Mouse (Mus musculus) embryonic fibroblast, embryonic 13.5 days (primary cell): ENCODE data around the gene Hmga1b.

Experiments
- CTCF ChIP-seq: IDR thresholded peaks from 2 replicates; pipeline ENCODE4 v1.5.1; 2011; ENCODE audit warnings: mild to moderate bottlenecking, control low read depth, low read length, moderate library complexity, borderline replicate concordance; ENCODE audit not compliant: insufficient read depth
- POLR2A ChIP-seq: IDR thresholded peaks from 2 replicates; pipeline ENCODE4 v1.6.1; 2011; ENCODE audit warnings: low read depth, mild to moderate bottlenecking, control low read depth, low read length, moderate library complexity

DNA sequence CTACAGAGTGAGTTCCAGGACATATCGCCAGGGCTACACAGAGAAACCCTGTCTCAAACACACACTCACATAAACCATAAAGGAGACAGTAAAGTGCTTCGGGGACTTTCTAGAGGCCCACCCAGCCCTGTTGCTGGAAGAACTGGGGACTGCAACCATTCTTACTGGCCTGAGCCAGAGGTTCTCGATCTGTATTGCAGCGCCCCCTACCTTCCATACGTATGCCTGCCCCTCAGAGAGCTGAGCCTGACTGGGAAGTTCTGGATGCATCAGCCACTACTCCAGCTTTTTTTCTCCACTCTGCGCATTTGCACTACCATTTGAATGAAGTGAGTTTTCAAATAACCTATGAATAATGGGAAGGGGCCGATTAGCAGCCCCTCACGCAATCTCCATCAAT is 13.2 kb upstream of the Hmga1b start:
- TF ChIP-seq POLR2A, result no peak
- no peak for TF ChIP-seq CTCF
